In the genomic region with DNA sequence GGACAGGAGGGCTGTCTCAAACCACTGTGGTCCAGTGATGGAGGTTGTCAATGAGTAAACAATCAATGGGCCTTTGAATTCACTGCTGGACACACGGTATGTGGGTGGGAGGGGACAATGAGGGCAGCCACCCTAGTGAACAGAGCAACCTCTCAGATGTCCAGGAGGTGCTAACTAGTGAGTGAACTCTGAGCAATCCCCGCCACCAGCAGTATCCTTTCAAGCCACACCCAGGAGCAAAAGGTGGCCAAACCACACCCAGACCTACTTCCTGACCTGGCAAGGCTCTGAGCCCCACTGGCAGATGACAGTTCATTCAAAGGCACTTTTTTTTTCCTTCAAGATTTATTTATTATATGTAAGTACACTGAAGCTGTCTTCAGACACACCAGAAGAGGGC, we compare ENCODE assay signal across 15 mouse cellular contexts. TPM values are rescaled to one million over a fixed set of nuclear protein-coding genes. Genes with fewer than 3 reads are reported as not detected.
A peak's percentile ranks its signal among the peaks of the same experiment; 100 is the strongest.
DNase-seq lines count a peak whose midpoint lies in the region; ATAC-seq and TF ChIP-seq lines count a peak whose summit lies in the region.
"Had no signal": no experiment of that assay in that cellular context is flagged by ENCODE, and none has a peak within 500 bp of the region (broad histone marks: within the 10 kb centered on the region; RNA-seq: fewer than 3 reads in every experiment).

No protein-coding gene starts in this region.

- H3K4me3 ChIP-seq in liver, adult 2 months (ENCODE audit: insufficient read depth, low read depth, low read length) = no peak overlapping the region
- no peak overlapping the region for H3K4me3 ChIP-seq in liver, embryonic 12.5 days
- no peak overlapping the region for H3K4me3 ChIP-seq in kidney, embryonic 16.5 days (ENCODE audit: low read length)

- no peak overlapping the region for H3K27ac ChIP-seq in liver, adult 2 months (replicated peaks; ENCODE audit: insufficient read depth, low read depth, low read length)
- H3K27ac ChIP-seq in liver, embryonic 12.5 days = no peak overlapping the region
- no peak overlapping the region for H3K27ac ChIP-seq in kidney, embryonic 16.5 days (ENCODE audit: low read length)
- H3K27ac ChIP-seq: macrophage; neural tube, embryonic 13.5 days had no signal

- no peak for TF ChIP-seq CTCF in liver, adult 2 months (IDR thresholded peaks at IDR 0.05; ENCODE audit: low read depth, low read length)

- H3K79me2 ChIP-seq in liver, adult 2 months (ENCODE audit: control insufficient read depth, insufficient read depth, low read length) = no peaks in the 10 kb centered on the region

- no peaks in the 10 kb centered on the region for H3K36me3 ChIP-seq in liver, adult 2 months (ENCODE audit: control insufficient read depth, insufficient read depth, low read length)
- no peaks in the 10 kb centered on the region for H3K36me3 ChIP-seq in liver, embryonic 12.5 days
- H3K36me3 ChIP-seq in kidney, embryonic 16.5 days (ENCODE audit: insufficient read depth, low read length) = no peaks in the 10 kb centered on the region
- H3K36me3 ChIP-seq: neural tube, embryonic 13.5 days had no signal

- H3K9ac ChIP-seq in liver, adult 2 months (ENCODE audit: low read depth, low read length) = no peak overlapping the region
- H3K9ac ChIP-seq in liver, embryonic 12.5 days = no peak overlapping the region
- H3K9ac ChIP-seq in kidney, embryonic 16.5 days (replicated peaks; ENCODE audit: low read length) = no peak overlapping the region

- H3K4me1 ChIP-seq in liver, adult 2 months (ENCODE audit: control insufficient read depth, insufficient read depth, low read length) = peaks cover 3% of the 10 kb centered on the region; the same call in 1 of the 2 replicates
- H3K4me1 ChIP-seq in liver, embryonic 12.5 days = peaks cover 19% of the 10 kb centered on the region
- peaks cover 20% of the 10 kb centered on the region for H3K4me1 ChIP-seq in kidney, embryonic 16.5 days (ENCODE audit: insufficient read depth, low read length)

- 15% methylated on average over 2 of the region's 2 CpGs for WGBS in liver, adult 2 months
- 44% methylated on average over 2 of the region's 2 CpGs for WGBS in liver, embryonic 12.5 days (ENCODE audit: insufficient replicate concordance)
- 26% methylated on average over 2 of the region's 2 CpGs for WGBS in kidney, embryonic 16.5 days

- peak; percentile 53 for DNase-seq in liver, adult 2 months (ENCODE audit: extremely low read depth, low read depth, low spot score)
- DNase-seq in Muller cell, postnatal 12 days (ENCODE audit: inconsistent ontology term) = peak; percentile 7
- no peak for DNase-seq in spleen, adult 12 weeks (ENCODE audit: low spot score)
- DNase-seq in urinary bladder, adult 2 months (ENCODE audit: low spot score) = no peak
- DNase-seq: cerebellum, adult 9-11 months; gastrocnemius, postnatal 10 days; heart, postnatal 4 days; left cerebral cortex, postnatal 4 days; retina, postnatal 1 day had no signal

- no peaks in the 10 kb centered on the region for H3K9me3 ChIP-seq in liver, embryonic 12.5 days (replicated peaks)
- H3K9me3 ChIP-seq in kidney, embryonic 16.5 days (ENCODE audit: low read length) = no peaks in the 10 kb centered on the region
- H3K9me3 ChIP-seq: neural tube, embryonic 13.5 days had no signal

- no peak for ATAC-seq in liver, embryonic 12.5 days
- peak; percentile 24; the same call in 1 of the 2 replicates for ATAC-seq in kidney, embryonic 16.5 days (ENCODE audit: low FRiP score, low TSS enrichment)
- ATAC-seq in megakaryocyte progenitor cell, adult 5-6 weeks (replicated peaks; ENCODE audit: poor library complexity) = 0 out of 2 replicates have a peak, but pooled peaks have one; percentile 20

- TF ChIP-seq POLR2A in liver, adult 2 months (IDR thresholded peaks at IDR 0.05; ENCODE audit: extremely low read depth, insufficient read depth, low read length) = no peak

- 0 out of 2 replicates have a peak, but pooled peaks cover 2% of the 10 kb centered on the region for H3K27me3 ChIP-seq in liver, adult 2 months (ENCODE audit: control insufficient read depth, insufficient read depth, low read length)
- H3K27me3 ChIP-seq in liver, embryonic 12.5 days (replicated peaks) = peaks cover 85% of the 10 kb centered on the region
- H3K27me3 ChIP-seq in kidney, embryonic 16.5 days (ENCODE audit: insufficient read depth, low read length) = peaks cover 40% of the 10 kb centered on the region

- no peak overlapping the region for H3K4me2 ChIP-seq in liver, embryonic 12.5 days
- no peak overlapping the region for H3K4me2 ChIP-seq in kidney, embryonic 16.5 days (replicated peaks; ENCODE audit: low read depth, low read length)

RNA-seq across cellular contexts. Expression of gene Phlda2, which starts 2.0 kb away (rescaled TPM):
- total RNA-seq in liver, adult 2 months (2014; rRNA removed) = 0.28 TPM in 1 of 2 replicates, not detected in the other
- polyA plus RNA-seq in liver, adult 2 months (2012; rRNA removed) = 0.40 TPM in 1 of 2 replicates, not detected in the other
- 18.1 and 18.5 TPM in 2 replicates for polyA plus RNA-seq in liver, embryonic 12.5 days (2016; fragmentation: Nextera tagmentation; extraction: Ambion mirVana)
- polyA plus RNA-seq in kidney, embryonic 16.5 days (2015; fragmentation: Nextera tagmentation; extraction: Ambion mirVana) = 9.1 and 10.4 TPM in 2 replicates
- total RNA-seq in megakaryocyte progenitor cell, adult 5-6 weeks (2015) = 0.81 and 2.2 TPM in 2 replicates
- not detected in 2 replicates for total RNA-seq in megakaryocyte progenitor cell, adult 5-6 weeks (2017)
- polyA plus RNA-seq in urinary bladder, adult 2 months (2012; rRNA removed) = 25.1 and 28.0 TPM in 2 replicates
- total RNA-seq: gastrocnemius, postnatal 10 days; heart, postnatal 4 days; layer of hippocampus, postnatal 10 days; left cerebral cortex, postnatal 4 days had no signal
- polyA plus RNA-seq: macrophage had no signal

RNA-seq across cellular contexts. Expression of gene Slc22a18, which starts 27.4 kb away (rescaled TPM):
- 64.4 and 95.4 TPM in 2 replicates for total RNA-seq in liver, adult 2 months (2014; rRNA removed)
- polyA plus RNA-seq in liver, adult 2 months (2012; rRNA removed) = 344 and 377 TPM in 2 replicates
- 4.5 and 5.1 TPM in 2 replicates for polyA plus RNA-seq in liver, embryonic 12.5 days (2016; fragmentation: Nextera tagmentation; extraction: Ambion mirVana)
- polyA plus RNA-seq in kidney, embryonic 16.5 days (2015; fragmentation: Nextera tagmentation; extraction: Ambion mirVana) = 7.2 and 8.3 TPM in 2 replicates
- 0.12 and 1.5 TPM in 2 replicates for total RNA-seq in megakaryocyte progenitor cell, adult 5-6 weeks (2015)
- 0.64 TPM in 1 of 2 replicates, not detected in the other for total RNA-seq in megakaryocyte progenitor cell, adult 5-6 weeks (2017)
- 17.8 and 19.0 TPM in 2 replicates for polyA plus RNA-seq in urinary bladder, adult 2 months (2012; rRNA removed)
- total RNA-seq: left cerebral cortex, postnatal 4 days had no signal

RNA-seq across cellular contexts. Expression of gene Cdkn1c, which starts 40.1 kb away (rescaled TPM):
- total RNA-seq in liver, adult 2 months (2014; rRNA removed) = 2.4 and 4.4 TPM in 2 replicates
- polyA plus RNA-seq in liver, adult 2 months (2012; rRNA removed) = 2.2 and 5.2 TPM in 2 replicates
- polyA plus RNA-seq in liver, embryonic 12.5 days (2016; fragmentation: Nextera tagmentation; extraction: Ambion mirVana) = 434 and 450 TPM in 2 replicates
- polyA plus RNA-seq in kidney, embryonic 16.5 days (2015; fragmentation: Nextera tagmentation; extraction: Ambion mirVana) = 675 and 814 TPM in 2 replicates
- total RNA-seq in megakaryocyte progenitor cell, adult 5-6 weeks (2015) = 0.61 and 0.79 TPM in 2 replicates
- 0.41 and 0.58 TPM in 2 replicates for total RNA-seq in megakaryocyte progenitor cell, adult 5-6 weeks (2017)
- 17.5 TPM in 2 replicates for polyA plus RNA-seq in urinary bladder, adult 2 months (2012; rRNA removed)

RNA-seq across cellular contexts. Expression of gene Nap1l4, which starts 48.0 kb away (rescaled TPM):
- total RNA-seq in liver, adult 2 months (2014; rRNA removed) = 40.7 and 42.0 TPM in 2 replicates
- polyA plus RNA-seq in liver, adult 2 months (2012; rRNA removed) = 24.0 and 25.7 TPM in 2 replicates
- polyA plus RNA-seq in liver, embryonic 12.5 days (2016; fragmentation: Nextera tagmentation; extraction: Ambion mirVana) = 129 and 131 TPM in 2 replicates
- 291 and 292 TPM in 2 replicates for polyA plus RNA-seq in kidney, embryonic 16.5 days (2015; fragmentation: Nextera tagmentation; extraction: Ambion mirVana)
- 75.6 and 76.8 TPM in 2 replicates for total RNA-seq in megakaryocyte progenitor cell, adult 5-6 weeks (2015)
- 153 and 162 TPM in 2 replicates for total RNA-seq in megakaryocyte progenitor cell, adult 5-6 weeks (2017)
- polyA plus RNA-seq in urinary bladder, adult 2 months (2012; rRNA removed) = 133 and 136 TPM in 2 replicates

Comparison
In these comparisons a context has a peak if more than half of its experiments do, and no peak if none do; other contexts are left out.
1. RNA of gene Slc22a18, which starts 27.4 kb away (polyA plus RNA-seq): 344 to 377 TPM in liver, adult 2 months; 17.8 to 19.0 TPM in urinary bladder, adult 2 months, 7.2 to 8.3 TPM in kidney, embryonic 16.5 days and 4.5 to 5.1 TPM in liver, embryonic 12.5 days; every median in the first group is over 10 times any median in the second.
2. RNA of gene Cdkn1c, which starts 40.1 kb away (polyA plus RNA-seq): 675 to 814 TPM in kidney, embryonic 16.5 days and 434 to 450 TPM in liver, embryonic 12.5 days; 17.5 TPM in urinary bladder, adult 2 months and 2.2 to 5.2 TPM in liver, adult 2 months; every median in the first group is over 10 times any median in the second.
3. DNase-seq: peak in liver, adult 2 months (single experiment) and Muller cell, postnatal 12 days (single experiment); none in spleen, adult 12 weeks (single experiment) and urinary bladder, adult 2 months (single experiment).